Mouse (Mus musculus) embryonic fibroblast, embryonic 13.5 days (primary cell): Measurements from ENCODE around the gene Dok5.

ENCODE experiments used
- CTCF ChIP-seq: IDR thresholded peaks from 2 replicates; pipeline ENCODE4 v1.5.1; 2011; ENCODE audit warnings: mild to moderate bottlenecking, control low read depth, low read length, moderate library complexity, borderline replicate concordance; ENCODE audit not compliant: insufficient read depth
- POLR2A ChIP-seq: IDR thresholded peaks from 2 replicates; pipeline ENCODE4 v1.6.1; 2011; ENCODE audit warnings: low read depth, mild to moderate bottlenecking, control low read depth, low read length, moderate library complexity

GRCm38 (mm10) chr2:170767243-170767642 is 35.6 kb downstream of the Dok5 start:
- TF ChIP-seq POLR2A, result no peak
- TF ChIP-seq CTCF, result no peak
